Mouse (Mus musculus) R1 (cell line): ENCODE data around the gene Srd5a3.

Experiments
- DNase-seq: peaks from one replicate; pipeline ENCODE4 v3.0.0-alpha.2; 2018; ENCODE audit warnings: low read depth, low spot score

Gene Srd5a3

GRCm38 (mm10) chr5:76139808-76140729 is at the start of gene Srd5a3:
Gene Srd5a3 (plus strand): TSS chr5:76140271.
- peak; percentile 94 for DNase-seq

GRCm38 (mm10) chr5:76103809-76104208 is 36.3 kb upstream of the Srd5a3 start:
- DNase-seq = peak; percentile 90

GRCm38 (mm10) chr5:76107306-76107705 is 32.8 kb upstream of the Srd5a3 start:
- no peak for DNase-seq

DNA sequence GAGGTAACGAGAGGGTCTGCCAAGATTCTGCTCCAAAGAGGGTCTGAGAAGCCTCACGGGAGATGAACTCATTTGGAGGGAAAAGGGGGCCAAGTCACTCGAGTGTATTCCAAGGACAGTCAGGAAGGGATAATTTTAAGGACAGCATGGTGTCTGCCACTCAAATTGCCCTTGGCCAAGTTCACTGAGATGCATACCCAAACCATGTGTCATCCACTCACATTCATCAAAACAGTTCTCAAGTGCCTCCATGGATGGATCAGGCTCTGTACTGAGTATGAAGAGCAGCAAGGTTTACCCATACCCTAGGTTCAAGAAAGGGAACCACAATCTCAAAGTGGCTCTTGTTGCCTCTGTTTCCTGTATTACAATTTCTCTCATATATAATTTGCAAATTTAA is 31.6 kb upstream of the Srd5a3 start:
- DNase-seq = no peak

- no peak for DNase-seq
Observed at GRCm38 (mm10) chr5:76111173-76111572, 28.9 kb upstream of the Srd5a3 start.

- DNase-seq = no peak
Observed at GRCm38 (mm10) chr5:76112016-76112415, 28.1 kb upstream of the Srd5a3 start.

- no peak for DNase-seq
Observed at GRCm38 (mm10) chr5:76115436-76116041, 24.5 kb upstream of the Srd5a3 start.

DNA sequence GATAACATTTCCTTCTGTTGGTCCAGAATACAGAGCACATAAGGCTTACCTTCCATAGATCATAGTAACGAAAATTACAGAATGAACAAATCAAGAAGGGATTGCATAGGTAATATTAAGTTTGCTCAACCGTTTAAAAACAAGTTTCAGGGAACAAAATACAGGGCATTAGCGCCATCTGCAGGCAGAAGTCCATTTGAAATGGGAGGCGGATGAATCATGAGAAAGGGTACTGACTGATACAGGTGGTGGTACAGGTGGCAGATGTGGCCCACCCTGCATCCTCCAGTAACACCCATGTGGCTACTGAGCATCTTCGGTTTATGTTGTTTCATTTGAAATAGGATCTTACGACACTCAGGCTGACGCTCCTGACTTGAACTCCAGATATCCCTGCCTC is 21.6 kb upstream of the Srd5a3 start:
- DNase-seq = peak; percentile 70

DNA sequence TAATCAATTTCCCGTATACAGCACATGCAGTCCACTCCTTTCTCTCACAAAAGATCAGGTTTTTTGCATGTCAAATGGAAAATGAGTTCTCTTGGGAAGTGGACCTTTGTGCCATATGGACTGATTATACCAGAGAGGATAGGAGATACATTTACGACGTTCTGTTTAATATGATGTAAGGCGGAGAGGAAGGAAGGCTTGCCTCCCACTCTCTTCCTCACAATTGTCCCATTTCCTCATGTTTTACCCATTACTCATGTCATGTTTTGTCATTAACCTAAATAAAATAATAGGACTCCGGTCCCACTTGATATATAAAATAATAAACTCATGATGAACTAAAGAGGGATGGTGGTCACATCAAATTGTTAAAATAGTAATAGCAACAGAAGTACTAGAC is 19.4 kb upstream of the Srd5a3 start:
- no peak for DNase-seq

GRCm38 (mm10) chr5:76127584-76128316 is 12.3 kb upstream of the Srd5a3 start:
- DNase-seq = no peak

- DNase-seq = no peak
Observed at GRCm38 (mm10) chr5:76130292-76130691, 9.8 kb upstream of the Srd5a3 start.

- DNase-seq = no peak
Observed at GRCm38 (mm10) chr5:76131990-76132389, 8.1 kb upstream of the Srd5a3 start.

DNA sequence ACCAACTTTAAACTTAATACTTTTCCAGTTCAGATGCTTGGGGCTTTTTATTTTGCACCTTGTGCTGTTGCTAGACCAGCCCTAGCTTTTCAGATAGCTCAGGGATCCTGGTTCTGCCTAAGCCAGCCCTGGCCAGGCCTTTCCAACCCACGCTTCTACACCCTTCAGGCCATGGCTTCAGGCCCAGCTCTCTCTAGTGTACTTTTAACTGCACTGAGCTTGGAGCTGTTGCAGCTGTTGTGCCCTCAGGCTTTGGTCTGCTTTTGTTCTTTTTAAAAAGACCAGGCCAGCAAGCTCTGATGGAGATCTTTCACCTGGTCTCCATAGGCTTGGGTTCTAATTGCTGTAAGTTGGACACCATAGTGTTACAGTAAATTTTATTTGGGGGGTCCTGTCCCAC is 4.4 kb upstream of the Srd5a3 start:
- no peak for DNase-seq

DNA sequence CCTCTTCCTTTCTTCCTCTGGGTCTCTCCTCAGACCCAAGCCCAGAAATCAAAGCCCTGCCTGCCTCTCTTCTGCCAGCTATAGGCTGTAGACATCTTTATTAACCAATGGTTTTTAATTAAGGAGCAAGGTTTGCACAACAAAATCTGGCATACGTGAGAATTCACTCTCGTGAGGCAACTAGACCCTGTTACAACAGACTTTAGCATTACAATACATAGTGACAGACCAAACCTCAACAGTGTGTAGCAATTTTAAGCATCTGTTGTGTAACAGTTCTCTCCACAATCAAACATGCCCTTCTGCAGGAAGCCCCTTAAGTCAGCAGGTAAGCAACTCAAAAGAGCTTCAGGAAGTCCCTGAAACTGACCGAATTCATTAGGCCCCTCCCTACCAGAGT is 3.8 kb upstream of the Srd5a3 start:
- no peak for DNase-seq

DNA sequence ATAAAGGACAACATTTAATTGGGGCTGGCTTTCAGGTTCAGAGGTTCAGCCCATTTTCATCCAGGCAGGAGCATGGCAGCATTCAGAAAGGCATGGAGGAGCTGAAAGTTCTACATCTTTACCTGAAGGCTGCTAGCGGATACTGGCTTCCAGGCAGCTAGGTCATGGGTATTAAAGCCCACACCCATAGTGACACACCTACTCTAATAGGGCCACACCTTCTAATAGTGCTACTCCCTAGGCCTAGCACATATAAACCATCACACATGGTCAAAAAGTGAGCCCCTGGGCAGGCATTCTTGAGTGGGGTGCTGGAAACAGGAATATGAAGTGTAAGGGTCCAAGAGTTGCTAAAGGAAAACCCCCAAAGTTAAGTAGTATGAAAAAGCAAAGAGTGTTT is 2.5 kb upstream of the Srd5a3 start:
- no peak for DNase-seq

- no peak for DNase-seq
Observed at GRCm38 (mm10) chr5:76138071-76138470, 2.0 kb upstream of the Srd5a3 start.

DNA sequence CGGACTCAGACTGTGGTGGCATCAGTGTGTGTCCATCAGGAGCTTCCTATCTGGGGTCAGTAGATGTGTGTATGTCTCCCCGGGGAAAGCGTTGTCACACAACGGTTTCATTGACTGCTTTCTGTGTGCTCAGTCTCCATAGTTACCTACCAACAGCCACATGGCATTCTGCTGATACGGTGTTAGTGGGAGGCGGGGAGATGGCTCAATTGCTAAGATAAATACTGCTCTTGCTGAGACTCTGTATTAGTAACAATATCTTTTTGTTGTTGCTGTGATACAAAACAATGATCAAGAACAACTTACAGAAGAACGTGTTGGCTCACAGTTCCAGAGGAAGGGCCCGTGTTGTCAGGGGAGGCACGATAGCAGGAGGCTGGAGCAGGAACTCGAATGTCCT is 1.6 kb upstream of the Srd5a3 start:
- DNase-seq = no peak

GRCm38 (mm10) chr5:76139171-76139671 is 850 bp upstream of the Srd5a3 start:
- no peak for DNase-seq

DNA sequence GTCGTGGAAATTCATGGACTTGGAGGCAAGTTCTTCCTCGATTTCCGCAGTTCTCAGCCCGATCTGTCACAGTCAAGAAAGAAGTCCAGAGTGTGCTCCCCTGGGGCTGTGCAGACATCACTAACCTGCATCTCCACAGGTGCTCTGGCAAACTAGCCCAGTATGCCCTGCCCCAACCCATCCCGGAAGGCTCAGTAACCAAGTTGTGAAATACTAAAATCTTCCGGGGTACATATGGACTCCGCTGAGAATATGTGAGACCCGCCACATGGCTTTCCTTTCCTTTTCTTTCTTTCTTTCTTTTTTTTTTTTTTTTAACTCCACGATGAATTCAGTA is 627 bp downstream of the Srd5a3 start:
- DNase-seq = no peak

GRCm38 (mm10) chr5:76143356-76143755 is 3.3 kb downstream of the Srd5a3 start:
- no peak for DNase-seq

GRCm38 (mm10) chr5:76146401-76146800 is 6.3 kb downstream of the Srd5a3 start:
- peak; percentile 76 for DNase-seq

GRCm38 (mm10) chr5:76149436-76149835 is 9.4 kb downstream of the Srd5a3 start:
- no peak for DNase-seq
